Mouse (Mus musculus): ENCODE results near the gene Flywch2. TPM values are rescaled to one million over a fixed set of nuclear protein-coding genes. Genes with fewer than 3 reads are reported as not detected.

The Flywch2 gene
- total RNA-seq, 2 experiments from 2014 or later: 2.3 to 2.4 TPM

DNA sequence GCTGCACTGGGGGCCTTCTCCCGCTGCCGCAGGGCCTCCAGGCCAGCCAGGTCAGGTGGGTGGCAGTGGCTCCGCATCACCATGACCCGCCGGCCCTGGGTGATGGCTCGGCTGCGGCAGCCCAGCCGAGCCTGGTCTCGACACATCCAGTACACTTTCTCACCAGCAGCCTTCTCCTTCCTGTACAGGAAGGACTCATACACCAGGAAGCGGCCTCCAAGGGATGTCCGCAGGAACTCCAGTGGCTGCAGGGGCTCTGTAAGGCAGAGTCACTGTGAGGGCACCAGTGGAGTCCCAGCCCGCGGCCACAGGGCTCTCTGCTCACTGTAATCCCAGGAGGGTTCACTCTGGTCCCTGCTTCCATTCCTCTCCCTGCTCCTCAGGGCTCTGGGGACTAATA, 30.2 kb downstream of the Flywch2 start:
- intact Hi-C loops (cut with DNase I): no loop called here
- no peak for DNase-seq

GRCm38 (mm10) chr17:23749400-23750191, 36.3 kb downstream of the Flywch2 start:
- no peak for DNase-seq
- intact Hi-C loops (cut with DNase I): loop anchor here (5.0 kb wide), 1 partner anchor 103 kb away; no protein-coding TSS in a partner anchor

DNA sequence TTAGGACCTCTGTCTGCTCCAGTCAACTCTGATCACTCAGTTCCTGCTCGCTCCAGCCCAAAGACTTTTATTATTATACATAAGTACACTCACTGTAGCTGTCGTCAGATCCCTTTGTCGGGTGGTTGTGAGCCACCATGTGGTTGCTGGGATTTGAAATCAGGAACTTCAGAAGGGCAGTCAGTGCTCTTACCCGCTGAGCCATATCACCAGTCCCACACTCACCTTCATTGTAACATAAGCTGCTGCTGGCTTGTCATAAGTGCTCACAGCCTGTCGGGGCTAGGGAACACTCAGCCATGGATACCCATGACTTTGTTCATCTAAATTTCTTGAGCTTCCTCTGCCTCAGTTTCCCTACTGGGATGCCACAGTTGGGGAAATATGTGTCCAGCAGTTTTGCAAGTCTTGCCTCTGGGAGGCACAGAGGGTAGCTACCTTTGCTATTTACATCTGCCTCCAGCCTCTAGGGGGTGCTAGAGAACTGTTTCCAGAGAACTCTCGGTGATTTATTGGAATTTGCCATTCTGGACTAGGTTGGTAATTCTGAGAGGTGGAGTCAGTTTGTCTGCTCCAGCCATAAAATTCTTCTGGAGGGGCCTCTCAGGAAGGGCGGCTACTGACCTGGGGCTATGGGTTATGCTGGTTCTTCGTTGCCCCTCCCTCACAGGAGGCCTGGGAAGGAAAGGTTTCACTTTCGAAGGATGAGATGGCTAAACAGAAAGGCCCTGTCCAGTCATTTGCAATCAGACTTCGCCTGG, 37.1 kb downstream of the Flywch2 start:
- intact Hi-C loops (cut with DNase I): loop anchor here (5.0 kb wide), 1 partner anchor 103 kb away; no protein-coding TSS in a partner anchor
- peak; percentile 82 to 89 for DNase-seq

DNA sequence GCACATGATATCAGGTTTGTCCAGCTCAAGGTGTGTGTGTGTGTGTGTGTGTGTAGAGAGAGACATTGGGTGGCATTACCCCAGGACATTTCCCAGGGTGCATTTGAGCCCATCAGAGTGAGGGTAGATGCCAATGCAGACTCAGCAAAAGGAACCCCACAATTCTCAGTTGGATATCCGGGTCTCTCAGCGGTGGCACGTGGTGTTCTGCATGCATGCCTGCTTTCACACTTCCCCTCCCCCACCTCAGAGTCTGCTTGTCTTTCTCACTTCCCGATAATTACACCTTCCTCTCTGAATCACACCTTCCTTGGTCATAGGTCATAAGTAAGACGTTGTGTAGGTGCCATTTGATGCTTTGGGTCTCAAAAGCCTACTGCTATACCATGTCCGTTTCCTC, 37.9 kb downstream of the Flywch2 start:
- no peak for DNase-seq
- intact Hi-C loops (cut with DNase I): loop anchor here (5.0 kb wide), 1 partner anchor 104 kb away; no protein-coding TSS in a partner anchor

DNA sequence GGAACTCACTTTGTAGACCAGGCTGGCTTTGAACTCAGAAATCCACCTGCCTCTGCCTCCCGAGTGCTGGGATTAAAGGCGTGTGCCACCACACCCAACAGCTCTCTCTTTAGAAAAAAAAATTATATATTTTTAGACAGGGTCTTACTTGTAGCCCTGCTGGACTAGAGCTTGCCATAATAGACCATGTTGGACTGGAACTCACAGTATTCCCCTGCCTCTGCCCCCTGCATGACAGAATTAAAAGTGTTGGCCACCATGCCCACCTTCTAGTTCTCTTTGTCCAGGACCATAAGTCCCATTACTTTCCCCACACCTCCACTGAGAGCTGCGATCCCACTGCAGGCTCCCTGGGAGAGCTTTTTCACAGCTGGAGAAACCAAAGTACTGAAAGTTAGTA, 38.4 kb downstream of the Flywch2 start:
- intact Hi-C loops (cut with DNase I): loop anchor here (5.0 kb wide), 1 partner anchor 105 kb away; no protein-coding TSS in a partner anchor
- no peak for DNase-seq

GRCm38 (mm10) chr17:23746767-23747166, 39.1 kb downstream of the Flywch2 start:
- DNase-seq: no peak
- intact Hi-C loops (cut with DNase I): loop anchor here (5.0 kb wide), 1 partner anchor 106 kb away; no protein-coding TSS in a partner anchor

- DNase-seq: no peak
- intact Hi-C loops (cut with DNase I): loop anchor here (5.0 kb wide), 1 partner anchor 106 kb away; no protein-coding TSS in a partner anchor
Observed at GRCm38 (mm10) chr17:23746311-23746710, 39.6 kb downstream of the Flywch2 start.

DNA sequence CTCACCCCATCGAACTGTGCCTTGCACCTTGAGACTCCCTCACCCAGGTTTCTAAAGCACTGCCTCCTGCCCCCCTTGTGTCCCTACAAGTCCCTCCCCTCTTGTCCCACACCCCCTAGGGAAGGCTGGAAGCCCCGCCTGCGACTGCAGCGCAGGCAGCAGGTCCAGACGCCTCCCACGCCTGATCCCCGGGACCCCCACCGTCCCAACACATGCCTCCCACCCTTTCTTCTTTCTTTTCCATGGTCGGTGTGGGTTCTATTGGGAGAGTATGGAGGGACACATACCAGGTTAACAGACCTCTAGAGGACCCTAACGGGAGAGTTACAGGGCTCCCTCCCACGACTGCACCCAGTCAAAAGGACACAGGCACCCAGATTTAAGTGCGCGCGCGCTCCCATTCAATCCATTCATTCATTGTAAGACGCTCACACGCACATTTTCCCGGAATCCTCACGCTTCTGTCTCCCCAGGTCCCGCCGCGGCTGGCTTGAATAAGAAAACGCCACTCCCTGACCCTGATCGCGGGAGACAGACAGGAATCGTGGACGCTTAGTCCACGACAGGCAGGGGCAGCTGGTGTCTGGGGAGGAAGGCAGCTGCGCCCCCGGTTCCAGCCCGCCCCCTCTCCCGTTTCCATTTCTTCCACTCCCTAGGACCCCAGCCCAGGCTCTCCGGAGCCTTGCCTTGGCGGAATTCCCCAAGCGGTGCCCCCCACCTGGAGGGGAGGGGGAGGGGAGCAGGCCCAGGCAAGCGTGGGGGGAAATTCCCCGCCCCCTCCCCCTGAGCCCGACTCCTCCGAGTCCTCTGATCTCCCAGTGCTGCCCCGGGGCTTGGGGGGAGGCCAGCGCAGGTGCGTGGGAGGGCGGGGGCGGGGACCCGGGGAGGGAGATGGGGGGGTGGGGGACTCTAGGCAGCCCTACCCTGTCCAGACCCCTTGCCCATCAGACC, 40.3 kb downstream of the Flywch2 start, which contains the start of gene Kremen2:
Gene Kremen2 (minus strand): TSS at position 533 of the 951 bp plus-strand sequence.
- intact Hi-C loops (cut with DNase I): loop anchor here (5.0 kb wide), 1 partner anchor 107 kb away; no protein-coding TSS in a partner anchor
- no peak for DNase-seq

DNA sequence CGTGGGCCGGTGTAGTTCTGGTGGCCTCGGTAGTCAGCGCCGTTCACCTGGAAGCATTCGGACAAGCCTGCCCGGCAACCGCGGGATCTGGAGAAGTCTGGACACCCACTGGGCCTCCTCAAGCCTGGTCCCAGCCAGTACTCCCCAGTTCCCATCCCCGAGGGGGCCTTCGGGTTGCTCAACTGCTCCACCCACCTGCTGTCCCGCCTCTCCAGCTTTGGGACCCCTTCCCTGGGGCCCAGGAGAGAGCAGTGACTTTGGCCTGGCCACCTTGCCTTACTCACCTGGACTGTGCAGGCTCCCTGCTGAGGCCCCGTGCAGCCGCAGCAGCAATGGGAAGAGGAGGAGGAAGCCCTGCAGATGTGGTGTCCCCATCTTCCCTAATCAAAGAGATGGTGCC, 41.2 kb downstream of the Flywch2 start:
- intact Hi-C loops (cut with DNase I): loop anchor here (5.0 kb wide), 1 partner anchor 108 kb away; no protein-coding TSS in a partner anchor
- DNase-seq: no peak

- intact Hi-C loops (cut with DNase I): no loop called here
- no peak for DNase-seq
Observed at GRCm38 (mm10) chr17:23744076-23744475, 41.8 kb downstream of the Flywch2 start.

DNA sequence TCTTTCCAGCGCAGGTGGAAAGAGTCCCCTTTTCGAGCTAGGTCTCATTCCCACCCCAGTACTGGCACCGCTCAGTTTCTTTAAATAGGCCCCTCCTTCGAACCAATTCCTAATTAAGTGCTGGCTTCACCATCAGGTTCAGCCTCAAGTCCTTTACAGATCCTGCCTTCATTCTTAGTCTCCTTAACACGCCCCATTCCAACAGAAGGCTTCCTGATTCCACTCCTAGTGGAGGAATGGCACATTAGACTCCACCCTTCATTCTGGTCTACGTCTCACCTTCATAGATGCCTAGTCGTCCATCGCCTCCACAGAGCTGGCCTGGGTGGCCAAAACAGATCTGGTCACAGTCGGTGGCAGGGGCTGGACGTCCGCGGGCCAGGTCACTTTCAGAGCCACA, 42.9 kb downstream of the Flywch2 start:
- intact Hi-C loops (cut with DNase I): no loop called here
- no peak for DNase-seq

DNA sequence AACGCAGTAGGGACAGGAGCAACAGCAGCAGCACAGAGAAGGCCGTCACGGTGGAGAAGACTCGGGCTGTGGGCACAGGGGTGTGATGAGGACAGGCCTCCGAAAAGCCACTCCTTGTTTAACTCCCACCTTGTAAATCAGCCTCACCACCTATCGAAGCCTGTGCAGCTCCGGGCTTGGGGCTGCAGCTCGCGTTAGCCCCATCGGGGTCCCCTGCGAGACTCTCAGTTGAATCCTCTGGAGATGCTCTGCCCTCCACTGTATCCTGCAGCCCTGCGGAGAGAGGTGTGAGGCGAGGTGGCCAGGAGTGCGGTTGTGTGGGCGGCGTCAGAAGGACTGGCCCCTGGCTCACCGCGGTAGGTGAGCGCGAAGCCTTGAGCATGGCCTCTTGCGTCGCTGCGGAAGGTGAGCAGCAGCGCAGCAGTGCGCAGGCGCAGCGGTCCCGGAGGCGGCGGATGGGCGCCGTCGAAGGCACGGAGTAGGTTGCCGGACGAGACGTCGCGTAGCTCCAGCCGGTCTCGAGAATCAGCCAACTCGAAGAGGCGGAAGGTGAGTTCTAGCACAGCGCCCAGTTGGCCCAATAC, 43.6 kb downstream of the Flywch2 start:
- no peak for DNase-seq
- intact Hi-C loops (cut with DNase I): no loop called here

GRCm38 (mm10) chr17:23741359-23742209, 44.3 kb downstream of the Flywch2 start:
- intact Hi-C loops (cut with DNase I): no loop called here

DNA sequence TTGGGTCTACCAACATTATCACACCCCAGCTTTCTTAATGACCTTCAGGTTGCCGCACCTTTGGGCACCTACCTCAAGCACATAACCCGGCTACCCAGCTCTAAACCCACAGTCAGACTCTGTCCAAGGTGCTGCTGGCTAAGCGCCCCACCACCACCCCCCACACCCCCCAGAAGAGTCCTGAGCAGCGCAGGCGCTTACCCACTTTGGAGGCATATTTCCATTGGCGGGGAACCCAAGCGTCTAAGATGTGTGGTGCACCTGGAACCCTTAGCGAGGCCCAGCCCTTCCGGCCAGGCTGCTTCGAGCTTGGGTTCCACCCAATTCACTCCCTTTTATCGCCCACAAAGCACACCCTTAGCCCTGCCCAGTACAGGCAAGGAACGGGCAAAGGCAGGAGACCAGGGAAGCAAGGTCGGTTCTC, 45.3 kb downstream of the Flywch2 start, which contains the start of gene Paqr4:
Gene Paqr4 (minus strand): TSS at position 270 of the 424 bp plus-strand sequence.
- intact Hi-C loops (cut with DNase I): no loop called here
- no peak for DNase-seq

More at GRCm38 (mm10) chr17:23741359-23742209, 44.3 kb downstream of the Flywch2 start:
- DNase-seq: no peak

- intact Hi-C loops (cut with DNase I): no loop called here
- DNase-seq: peak; percentile 93 to 94
Observed at GRCm38 (mm10) chr17:23740136-23740584, 45.7 kb downstream of the Flywch2 start.

GRCm38 (mm10) chr17:23739202-23740135, 46.4 kb downstream of the Flywch2 start:
- DNase-seq: peak; percentile 51 to 52
- intact Hi-C loops (cut with DNase I): no loop called here

DNA sequence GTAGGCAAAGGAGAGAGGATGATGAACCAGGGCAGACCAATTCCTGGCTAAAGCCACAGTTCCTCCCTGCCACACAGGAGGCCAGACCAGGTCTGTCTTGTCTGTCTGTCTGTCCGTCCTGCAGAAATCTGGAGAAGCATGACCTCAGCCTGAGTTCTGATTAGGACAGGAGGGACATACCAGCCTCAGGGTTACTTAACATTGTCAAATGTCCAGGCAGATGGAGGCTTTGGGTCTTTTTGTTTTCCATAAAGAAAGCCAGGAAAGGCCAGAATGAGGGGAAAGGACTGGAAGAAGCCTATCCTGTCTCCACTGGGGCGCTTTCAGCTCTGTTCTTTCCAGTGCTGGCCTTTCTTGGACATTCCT, 47.1 kb downstream of the Flywch2 start:
- DNase-seq: no peak
- intact Hi-C loops (cut with DNase I): no loop called here
